Mouse (Mus musculus) CH12.LX (cell line): ENCODE data around the gene Asic2.
A peak's percentile ranks its signal among the peaks of the same experiment; 100 is the strongest.

Experiments
- CTCF ChIP-seq, 2 experiments: IDR thresholded peaks in 1 of 2; conservative IDR thresholded peaks in 1 of 2; 2 replicates each; pipeline ENCODE4 v1.5.1; 2011 to 2012; ENCODE audit warnings: low read depth in 2 of 2, low read length in 2 of 2, improper control_type of control experiment in 1 of 2, inconsistent platforms in 1 of 2, mild to moderate bottlenecking in 1 of 2, moderate library complexity in 1 of 2
- E2F4 ChIP-seq: IDR thresholded peaks from 2 replicates; pipeline ENCODE4 v1.6.1; 2011; ENCODE audit warnings: low read depth, low read length, improper control_type of control experiment; ENCODE audit not compliant: insufficient replicate concordance
- MAX ChIP-seq: IDR thresholded peaks from 2 replicates; pipeline ENCODE4 v1.6.1; 2011; ENCODE audit warnings: low read length, improper control_type of control experiment
- POLR2A ChIP-seq: IDR thresholded peaks from 2 replicates; pipeline ENCODE4 v1.6.1; 2011; ENCODE audit warnings: low read depth, mild to moderate bottlenecking, improper control_type of control experiment, low read length
- TCF12 ChIP-seq: IDR thresholded peaks from 2 replicates; pipeline ENCODE4 v1.6.1; 2014; ENCODE audit warnings: low read depth, mild to moderate bottlenecking, inconsistent platforms, low read length, improper control_type of control experiment

GRCm38 (mm10) chr11:81612798-81613540 lies 355.3 kb downstream of the Asic2 start:
- TF ChIP-seq TCF12 (no peak), E2F4 (no peak), POLR2A (no peak), CTCF (conservative IDR thresholded peaks at IDR 0.05 in 1 of 2, IDR thresholded peaks at IDR 0.05 in 1 of 2; ENCODE audit: low read depth in 2 of 2, low read length in 2 of 2) (peak; percentile 96), MAX (no peak)
